Mouse (Mus musculus) lung, postnatal 14 days (tissue): Measurements from ENCODE around the gene Unk.
"Not testable (repeated sequence)": the region's sequence is repeated elsewhere in the genome, so short reads cannot be mapped to it uniquely, and the experiment has no call there.

Source experiments
- DNase-seq: peaks from one replicate; pipeline ENCODE4 v3.0.0; 2021

Unk gene

GRCm38 (mm10) chr11:116010948-116011347 is 19.2 kb upstream of the Unk start:
- DNase-seq, result no peak

- DNase-seq, result no peak
These were observed 18.4 kb upstream of the Unk start for GRCm38 (mm10) chr11:116011529-116012261.

DNA sequence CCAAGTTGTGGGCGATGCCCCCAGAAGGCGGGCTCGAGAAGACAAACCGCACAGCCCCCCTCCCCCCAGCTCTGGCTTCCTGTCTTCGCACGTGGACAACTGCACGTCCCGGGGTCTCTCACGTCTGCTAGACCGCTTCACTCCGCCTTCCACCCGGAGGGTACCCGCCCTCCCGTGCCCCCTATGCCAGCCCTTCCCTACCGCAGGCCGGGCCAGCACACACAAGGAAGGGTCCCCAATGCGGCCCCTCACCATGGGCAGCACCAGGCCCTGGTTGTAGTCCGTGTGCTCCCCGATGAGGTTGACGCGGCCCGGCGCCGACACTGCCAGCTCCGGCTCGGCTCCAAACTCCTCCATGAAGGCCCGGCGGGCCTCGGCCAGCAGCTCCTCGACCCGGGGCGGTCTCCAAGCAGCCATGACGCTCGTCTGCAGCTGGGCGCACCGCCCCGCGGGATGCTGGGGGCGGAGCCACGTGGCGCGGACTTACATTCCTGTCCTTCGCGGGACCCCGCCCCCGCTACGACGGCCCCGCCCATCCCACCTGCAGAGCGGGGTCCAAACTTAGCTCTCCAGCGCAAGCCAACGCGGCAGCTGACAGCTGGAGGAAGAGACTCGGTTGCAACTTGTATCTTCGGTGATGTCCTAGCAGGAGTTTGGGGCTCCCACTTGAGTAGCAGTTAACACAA is 17.7 kb upstream of the Unk start, which contains the start of gene Galk1:
Galk1 (minus strand) TSS at position 458 of the 686 bp plus-strand sequence.
- peak; percentile 89 for DNase-seq

- DNase-seq, result no peak
These were observed 15.3 kb upstream of the Unk start for GRCm38 (mm10) chr11:116014821-116015220.

DNA sequence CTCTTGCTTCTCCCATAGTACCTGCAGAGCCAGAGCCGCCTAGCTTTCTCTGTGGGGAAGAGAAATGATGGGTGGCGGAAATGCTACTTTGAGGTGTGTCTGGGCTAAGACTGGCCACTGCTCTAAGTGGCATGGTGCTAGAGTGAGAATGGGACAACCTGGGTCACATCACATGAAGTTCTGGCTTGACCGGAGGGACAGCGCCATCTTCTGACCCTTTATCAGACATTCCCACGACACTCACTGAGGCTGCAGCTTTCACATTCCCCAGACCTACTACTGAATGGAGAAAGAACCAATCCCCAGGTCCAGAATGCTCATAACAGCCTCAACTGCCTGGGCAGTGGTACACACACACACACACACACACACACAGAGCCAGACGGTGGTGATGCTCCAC is 12.0 kb upstream of the Unk start:
- DNase-seq, result peak; percentile 63

- not testable (repeated sequence) for DNase-seq
These were observed 11.3 kb upstream of the Unk start for GRCm38 (mm10) chr11:116018867-116019266.

DNA sequence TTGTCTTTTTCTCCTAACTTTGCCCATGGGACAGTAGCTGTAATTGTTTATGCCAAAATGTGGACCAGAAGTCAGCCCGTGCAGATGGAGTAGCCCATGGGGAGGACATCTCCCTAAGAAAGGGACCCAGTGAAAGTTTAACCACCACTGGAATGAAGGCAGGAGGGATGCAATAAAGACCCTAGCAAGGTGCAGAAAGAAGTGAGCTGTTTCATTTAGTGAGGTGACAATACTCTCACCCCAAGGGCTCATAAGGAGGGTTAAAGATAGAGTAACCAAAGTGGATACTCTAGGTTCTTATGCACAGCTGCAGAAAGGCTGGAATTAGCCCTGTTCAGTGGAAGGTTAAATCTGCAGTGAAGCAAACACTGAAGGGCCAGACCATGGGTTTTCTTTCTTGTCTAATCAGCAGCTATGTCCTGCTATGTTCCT is 10.7 kb upstream of the Unk start:
- no peak for DNase-seq

- DNase-seq, result no peak
These were observed 10.1 kb upstream of the Unk start for GRCm38 (mm10) chr11:116019976-116020411.

GRCm38 (mm10) chr11:116020519-116020922 is 9.6 kb upstream of the Unk start:
- DNase-seq, result no peak

DNA sequence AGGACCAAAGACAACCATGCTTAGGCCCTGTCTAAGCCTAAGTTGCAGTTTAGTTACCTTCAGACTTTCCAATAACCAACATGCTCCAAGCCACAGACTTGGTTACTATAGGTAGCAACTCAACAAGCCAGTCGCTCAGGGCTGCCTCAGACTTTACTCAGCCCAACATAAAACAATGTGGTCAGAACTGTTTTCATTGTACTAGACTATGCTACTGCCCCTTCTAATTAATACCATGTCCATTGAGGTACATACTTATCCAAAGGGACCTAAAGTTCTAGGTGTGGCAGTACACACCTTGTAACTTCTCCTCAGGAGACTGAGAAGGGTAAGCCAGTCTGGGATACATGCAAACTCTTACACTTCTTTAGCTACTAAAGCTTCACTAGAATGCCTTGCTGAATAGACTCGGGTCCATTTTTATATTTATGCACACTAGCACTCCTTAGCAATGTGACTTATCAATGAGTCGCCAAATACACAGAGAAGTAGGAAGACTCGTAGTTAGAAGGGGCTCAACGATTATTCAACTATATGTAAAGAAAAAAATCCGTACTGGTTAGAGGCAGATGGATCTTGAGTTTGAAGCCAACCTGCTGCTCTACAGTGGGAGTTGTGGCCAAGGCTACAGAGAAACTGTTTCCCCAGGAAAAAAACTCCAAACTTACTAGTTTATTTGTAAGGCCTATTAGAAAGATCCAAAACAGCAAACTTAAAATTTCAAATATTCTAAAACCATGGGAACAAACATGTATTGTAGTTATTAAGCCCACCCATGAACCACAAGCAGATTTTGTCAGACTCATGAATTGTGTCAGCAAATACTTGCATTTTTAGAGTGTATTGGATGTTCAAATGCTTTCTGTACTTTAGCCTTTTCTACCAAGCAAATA is 8.5 kb upstream of the Unk start:
- DNase-seq, result no peak

GRCm38 (mm10) chr11:116022256-116022780 is 7.8 kb upstream of the Unk start:
- no peak for DNase-seq

GRCm38 (mm10) chr11:116023074-116023770 is 6.9 kb upstream of the Unk start:
- not testable (repeated sequence) for DNase-seq

- DNase-seq, result peak; percentile 82
These were observed 6.3 kb upstream of the Unk start for GRCm38 (mm10) chr11:116023771-116024355.

DNA sequence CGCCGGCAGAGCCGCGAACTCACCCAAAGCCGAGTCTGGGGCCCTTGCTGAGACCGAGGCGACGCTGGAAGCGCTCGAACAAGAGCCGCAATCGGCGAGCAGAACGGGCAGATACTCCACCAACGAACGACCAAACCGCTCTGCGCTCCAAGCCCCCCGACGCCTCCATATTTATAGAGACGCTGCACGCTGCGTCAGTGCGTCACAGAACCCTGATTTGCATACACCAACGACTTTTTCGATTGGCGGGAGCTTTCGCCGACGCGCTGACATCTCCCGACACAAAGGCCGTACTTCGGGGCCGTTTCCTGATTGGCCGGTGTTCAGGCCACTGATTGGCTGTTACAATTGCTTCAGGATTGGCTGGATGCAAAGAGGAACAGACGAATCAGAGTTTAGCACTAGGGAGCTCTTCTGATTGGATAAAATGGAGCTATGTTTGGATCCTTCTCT is 5.7 kb upstream of the Unk start:
- DNase-seq, result peak; percentile 94

- DNase-seq, result no peak
These were observed 4.9 kb upstream of the Unk start for GRCm38 (mm10) chr11:116025056-116025845.

DNA sequence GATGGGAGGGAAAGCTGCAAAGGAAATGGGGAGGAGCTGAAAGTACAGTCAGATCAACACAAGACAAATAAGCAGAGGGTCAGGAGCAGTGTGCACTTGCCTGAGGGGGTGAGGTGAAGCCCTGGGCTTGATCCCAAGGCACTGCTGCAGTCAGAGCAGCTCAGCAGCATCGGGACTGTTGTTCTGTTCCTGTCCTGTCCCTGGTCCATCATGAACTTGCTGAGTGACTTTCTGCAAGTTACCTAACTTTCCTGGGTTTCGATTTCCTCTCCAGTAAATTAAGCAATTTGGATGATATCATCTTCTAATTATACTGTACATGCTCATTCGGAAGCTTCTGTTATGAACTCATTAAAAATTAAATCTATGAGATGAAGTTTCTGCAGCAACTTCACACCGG is 2.4 kb upstream of the Unk start, which contains the start of gene H3f3b:
H3f3b (minus strand) TSS at position 207 of the 400 bp plus-strand sequence.
- no peak for DNase-seq

GRCm38 (mm10) chr11:116028177-116028865 is 1.8 kb upstream of the Unk start:
- no peak for DNase-seq

DNA sequence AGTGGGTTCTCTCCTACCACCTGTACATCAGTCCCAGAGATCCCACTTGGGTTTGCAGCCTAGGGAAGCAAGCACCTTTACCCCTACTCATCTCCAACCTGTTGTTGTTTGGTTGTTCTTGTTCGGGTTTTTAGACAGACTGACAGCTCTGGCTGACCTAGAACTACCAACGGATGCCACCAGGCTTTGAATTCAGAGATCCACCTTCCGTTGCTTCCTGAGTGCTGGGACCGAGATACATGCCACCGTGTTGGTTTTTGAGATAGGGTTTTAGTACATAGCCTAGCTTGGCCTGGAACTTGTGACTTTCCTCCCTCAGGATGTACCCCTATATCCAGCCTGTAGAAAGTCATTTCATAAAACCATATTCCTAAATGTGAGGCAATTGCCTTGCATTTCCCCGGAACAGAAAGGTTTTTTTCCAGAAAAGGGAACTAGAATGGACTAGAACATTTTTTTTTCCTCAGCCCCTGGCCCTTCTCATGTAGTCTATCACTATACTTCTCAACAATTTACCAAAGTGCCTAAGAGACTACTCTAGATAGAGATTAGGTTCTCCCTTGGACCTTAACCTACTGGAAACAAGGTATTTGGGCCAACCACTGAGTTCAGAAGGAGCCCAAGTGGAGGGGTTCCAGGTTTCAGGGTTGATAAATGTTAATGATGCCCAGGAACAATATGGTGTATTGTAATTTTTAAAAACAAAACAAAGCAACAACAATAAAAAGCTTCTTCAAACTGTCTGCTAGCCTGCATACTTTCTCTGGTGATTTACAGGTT is 846 bp upstream of the Unk start:
- DNase-seq, result no peak
